Mouse (Mus musculus) CD4-positive, CD25-positive, alpha-beta regulatory T cell, adult 9 weeks (primary cell): Measurements from ENCODE around the gene Olfr843. TPM values are rescaled to one million over a fixed set of nuclear protein-coding genes. Genes with fewer than 3 reads are reported as not detected.

ENCODE experiments used
- polyA plus RNA-seq: library from polyadenylated mRNA; unstranded; fragments of 100-300 nt; shearing (Covaris generic); gene quantifications from one replicate; pipeline ENCODE4 v1.2.1, GENCODE M21; 2017

Olfr843 gene
- polyA plus RNA-seq = not detected

DNA sequence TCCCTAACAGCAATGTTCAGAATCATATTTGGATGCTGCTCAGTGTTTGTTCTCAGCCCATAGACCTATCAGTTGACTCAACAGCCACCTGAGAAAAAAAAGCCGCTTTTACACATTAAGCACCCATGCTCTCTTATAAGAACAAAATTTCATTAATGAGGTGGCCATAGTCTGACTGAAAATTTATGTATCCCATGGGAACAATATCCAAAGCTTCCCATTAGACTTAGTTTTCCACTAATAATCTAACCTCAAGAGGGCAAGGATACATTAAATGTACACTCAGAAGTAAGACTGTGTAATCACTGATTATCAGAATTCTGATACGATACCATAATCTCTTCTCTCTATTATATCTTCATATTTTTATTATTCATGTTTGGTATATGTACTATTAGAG lies at the start of gene Olfr843:
Olfr843 (minus strand) TSS at position 101 of the 400 bp plus-strand sequence.

Other genes with a start within 250 kb of the Olfr843 start
- not detected for gene Olfr835, start 219.3 kb downstream of the Olfr843 start, polyA plus RNA-seq
- not detected for gene Olfr836, start 131.6 kb downstream of the Olfr843 start, polyA plus RNA-seq
- not detected for gene Olfr837, start 115.7 kb downstream of the Olfr843 start, polyA plus RNA-seq
- 0.04 TPM for gene Olfr839-ps1, start 74.7 kb downstream of the Olfr843 start, polyA plus RNA-seq
- not detected for gene Olfr844, start 64.4 kb upstream of the Olfr843 start, polyA plus RNA-seq
- not detected for gene Olfr845, start 84.5 kb upstream of the Olfr843 start, polyA plus RNA-seq
- gene Olfr846, start 112.0 kb upstream of the Olfr843 start, polyA plus RNA-seq = not detected
- gene Olfr847, start 126.7 kb upstream of the Olfr843 start, polyA plus RNA-seq = not detected
- not detected for gene Olfr849, start 188.3 kb upstream of the Olfr843 start, polyA plus RNA-seq
- gene Olfr850, start 226.3 kb upstream of the Olfr843 start, polyA plus RNA-seq = not detected
- gene Olfr851, start 241.3 kb upstream of the Olfr843 start, polyA plus RNA-seq = not detected